Mouse (Mus musculus): ENCODE results near the gene Dock3. TPM values are rescaled to one million over a fixed set of nuclear protein-coding genes. Genes with fewer than 3 reads are reported as not detected.
"Not testable (repeated sequence)": the region's sequence is repeated elsewhere in the genome, so short reads cannot be mapped to it uniquely, and the experiment has no call there.

Dock3 gene
- total RNA-seq, 2 experiments from 2014 or later = 188 to 213 TPM

- DNase-seq (ENCODE audit: low spot score in 2 of 2) = no peak
- intact Hi-C loops (cut with DNase I) = no loop called here
Observed at GRCm38 (mm10) chr9:107112791-107113190, 118.9 kb downstream of the Dock3 start.

- no peak for DNase-seq (ENCODE audit: low spot score in 2 of 2)
- intact Hi-C loops (cut with DNase I) = no loop called here
Observed at GRCm38 (mm10) chr9:107112056-107112455, 119.7 kb downstream of the Dock3 start.

- DNase-seq (ENCODE audit: low spot score in 2 of 2) = peak in 1 of 2 experiments; percentile 70
- intact Hi-C loops (cut with DNase I) = no loop called here
Observed at GRCm38 (mm10) chr9:107099487-107099886, 132.2 kb downstream of the Dock3 start.

GRCm38 (mm10) chr9:107089451-107089850 lies 142.3 kb downstream of the Dock3 start:
- intact Hi-C loops (cut with DNase I) = loop anchor here (5.0 kb wide), 1 partner anchor 168 kb away; no protein-coding TSS in a partner anchor
- DNase-seq (ENCODE audit: low spot score in 2 of 2) = not testable (repeated sequence)

- DNase-seq (ENCODE audit: low spot score in 2 of 2) = peak; percentile 47 to 91
- intact Hi-C loops (cut with DNase I) = loop anchor here (5.0 kb wide), 1 partner anchor 170 kb away; no protein-coding TSS in a partner anchor
Observed at GRCm38 (mm10) chr9:107087531-107087930, 144.2 kb downstream of the Dock3 start.

- intact Hi-C loops (cut with DNase I) = no loop called here
- DNase-seq (ENCODE audit: low spot score in 2 of 2) = peak in 1 of 2 experiments; percentile 35
Observed at GRCm38 (mm10) chr9:107037947-107038346, 193.8 kb downstream of the Dock3 start.

GRCm38 (mm10) chr9:107027586-107027985 lies 204.1 kb downstream of the Dock3 start:
- intact Hi-C loops (cut with DNase I) = no loop called here
- no peak for DNase-seq (ENCODE audit: low spot score in 2 of 2)

- intact Hi-C loops (cut with DNase I) = no loop called here
- peak in 1 of 2 experiments; percentile 44 for DNase-seq (ENCODE audit: low spot score in 2 of 2)
Observed at GRCm38 (mm10) chr9:107009841-107010240, 221.9 kb downstream of the Dock3 start.

GRCm38 (mm10) chr9:107003187-107003586 lies 228.5 kb downstream of the Dock3 start:
- DNase-seq (ENCODE audit: low spot score in 2 of 2) = peak in 1 of 2 experiments; percentile 68
- intact Hi-C loops (cut with DNase I) = loop anchor here (5.0 kb wide), 1 partner anchor 229 kb away; the partner anchor contains the start of gene Dock3

- intact Hi-C loops (cut with DNase I) = loop anchor here (5.0 kb wide), 1 partner anchor 317 kb away; the partner anchor contains the start of gene Mapkapk3
- peak in 1 of 2 experiments; percentile 20 for DNase-seq (ENCODE audit: low spot score in 2 of 2)
Observed at GRCm38 (mm10) chr9:106970742-106971141, 261.0 kb downstream of the Dock3 start.

GRCm38 (mm10) chr9:106958452-106958851 lies 273.3 kb downstream of the Dock3 start:
- intact Hi-C loops (cut with DNase I) = no loop called here
- DNase-seq (ENCODE audit: low spot score in 2 of 2) = no peak

- intact Hi-C loops (cut with DNase I) = no loop called here
- DNase-seq (ENCODE audit: low spot score in 2 of 2) = peak in 1 of 2 experiments; percentile 61
Observed at GRCm38 (mm10) chr9:106955486-106955885, 276.2 kb downstream of the Dock3 start.

- DNase-seq (ENCODE audit: low spot score in 2 of 2) = peak in 1 of 2 experiments; percentile 84
- intact Hi-C loops (cut with DNase I) = loop anchor here (10.0 kb wide), 1 partner anchor 320 kb away; no protein-coding TSS in a partner anchor
Observed at GRCm38 (mm10) chr9:106934998-106935397, 296.7 kb downstream of the Dock3 start.

GRCm38 (mm10) chr9:106914878-106915277 lies 316.8 kb downstream of the Dock3 start:
- no peak for DNase-seq (ENCODE audit: low spot score in 2 of 2)
- intact Hi-C loops (cut with DNase I) = no loop called here

GRCm38 (mm10) chr9:106913759-106914158 lies 317.9 kb downstream of the Dock3 start:
- intact Hi-C loops (cut with DNase I) = no loop called here
- DNase-seq (ENCODE audit: low spot score in 2 of 2) = no peak

GRCm38 (mm10) chr9:106911624-106912023 lies 320.1 kb downstream of the Dock3 start:
- intact Hi-C loops (cut with DNase I) = no loop called here
- DNase-seq (ENCODE audit: low spot score in 2 of 2) = no peak

- intact Hi-C loops (cut with DNase I) = no loop called here
- DNase-seq (ENCODE audit: low spot score in 2 of 2) = no peak
Observed at GRCm38 (mm10) chr9:106908715-106909114, 323.0 kb downstream of the Dock3 start.

GRCm38 (mm10) chr9:106908174-106908573 lies 323.5 kb downstream of the Dock3 start:
- DNase-seq (ENCODE audit: low spot score in 2 of 2) = no peak
- intact Hi-C loops (cut with DNase I) = no loop called here

GRCm38 (mm10) chr9:106906597-106906996 lies 325.1 kb downstream of the Dock3 start:
- DNase-seq (ENCODE audit: low spot score in 2 of 2) = no peak
- intact Hi-C loops (cut with DNase I) = no loop called here

GRCm38 (mm10) chr9:106903791-106904134 lies 327.9 kb downstream of the Dock3 start:
- intact Hi-C loops (cut with DNase I) = loop anchor here (1.0 to 5.0 kb wide), 2 partner anchors 388 to 434 kb away; partner anchors contain the start of gene Hemk1
- DNase-seq (ENCODE audit: low spot score in 2 of 2) = peak in 1 of 2 experiments; percentile 67

GRCm38 (mm10) chr9:106903099-106903790 lies 328.5 kb downstream of the Dock3 start:
- intact Hi-C loops (cut with DNase I) = loop anchor here (1.0 to 5.0 kb wide), 2 partner anchors 388 to 434 kb away; partner anchors contain the start of gene Hemk1
- no peak for DNase-seq (ENCODE audit: low spot score in 2 of 2)

Data from left cerebral cortex, postnatal 25 days (tissue).